Mouse (Mus musculus) neural tube, embryonic 11.5 days (tissue): Measurements from ENCODE around the gene Plekhm1. TPM values are rescaled to one million over a fixed set of nuclear protein-coding genes. Genes with fewer than 3 reads are reported as not detected.

Experiments used
- ATAC-seq: fragments of 200-750 bp; cut with Nextera tagmentation; 2 replicates; pipeline ENCODE4 v1.8.0; 2017; ENCODE audit warnings: moderate number of reproducible peaks, mild to moderate bottlenecking, moderate TSS enrichment, moderate library complexity; ENCODE audit not compliant: insufficient read depth, low FRiP score, low TSS enrichment
- DNase-seq: peaks from one replicate; pipeline ENCODE4 v3.0.0-alpha.2; 2015; ENCODE audit warnings: low spot score
- H3K27ac ChIP-seq: fragments of 300-500 bp; sonication (generic); 2 replicates; pipeline ENCODE4 v1.5.1; 2014; ENCODE audit warnings: low read depth, mild to moderate bottlenecking, low read length
- H3K27me3 ChIP-seq: fragments of 300-500 bp; sonication (generic); 2 replicates; pipeline ENCODE4 v1.6.1; 2014; ENCODE audit warnings: mild to moderate bottlenecking, low read length, mixed read lengths; ENCODE audit not compliant: control insufficient read depth, insufficient read depth
- H3K36me3 ChIP-seq: fragments of 300-500 bp; sonication (generic); 2 replicates; pipeline ENCODE4 v1.6.1; 2014; ENCODE audit warnings: mild to moderate bottlenecking, low read length, moderate library complexity, mixed read lengths; ENCODE audit not compliant: control insufficient read depth, insufficient read depth
- H3K4me1 ChIP-seq: fragments of 300-500 bp; sonication (generic); 2 replicates; pipeline ENCODE4 v1.6.1; 2014; ENCODE audit warnings: low read length, mixed read lengths; ENCODE audit not compliant: control insufficient read depth, insufficient read depth
- H3K4me2 ChIP-seq: fragments of 300-500 bp; sonication (generic); 2 replicates; pipeline ENCODE4 v1.6.1; 2014; ENCODE audit warnings: low read depth, mild to moderate bottlenecking, moderate library complexity
- H3K4me3 ChIP-seq: fragments of 300-500 bp; sonication (generic); 2 replicates; pipeline ENCODE4 v1.5.1; 2014; ENCODE audit warnings: low read depth, low read length
- H3K9ac ChIP-seq: fragments of 300-500 bp; sonication (generic); 2 replicates; pipeline ENCODE4 v1.6.1; 2014; ENCODE audit warnings: mild to moderate bottlenecking, low read length
- H3K9me3 ChIP-seq: fragments of 300-500 bp; sonication (generic); 2 replicates; pipeline ENCODE4 v1.6.1; 2016; ENCODE audit warnings: low read length; ENCODE audit not compliant: control insufficient read depth
- WGBS: fragments of 180-500 bp; shearing (Covaris S2); extraction: QIAGEN DNeasy Blood & Tissue Kit; methylation state at CpG from one replicate; pipeline ENCODE4 v1.1.7; 2014; 5-methylcytosine and 5-hydroxymethylcytosine counted together
- polyA plus RNA-seq: library from polyadenylated mRNA; unstranded; fragments of >200 nt; fragmentation: Nextera tagmentation; extraction: Ambion mirVana; gene quantifications from 2 replicates; pipeline ENCODE4 v1.2.1, GENCODE M21; 2014

Plekhm1 gene
- polyA plus RNA-seq, 1 experiment from 2014 or later: 10.5 TPM

GRCm38 (mm10) chr11:103355251-103355650 lies 57.2 kb downstream of the Plekhm1 start:
- ATAC-seq: no peak
- no peaks in the 10 kb centered on the region for H3K36me3 ChIP-seq
- H3K9me3 ChIP-seq: no peaks in the 10 kb centered on the region
- no peak overlapping the region for H3K4me3 ChIP-seq
- 23% methylated on average over 10 of the region's 11 CpGs for WGBS
- H3K4me2 ChIP-seq: no peak overlapping the region
- no peak for DNase-seq
- H3K27ac ChIP-seq: no peak overlapping the region
- H3K4me1 ChIP-seq: no peaks in the 10 kb centered on the region
- peaks cover 16% of the 10 kb centered on the region for H3K27me3 ChIP-seq
- no peak overlapping the region for H3K9ac ChIP-seq

- WGBS: 89% methylated on average over 3 of the region's 3 CpGs
- Histone ChIP-seq H3K27ac (no peak overlapping the region), H3K4me1 (no peaks in the 10 kb centered on the region), H3K27me3 (peaks cover 4% of the 10 kb centered on the region; the same call in 1 of the 2 replicates), H3K36me3 (no peaks in the 10 kb centered on the region), H3K9ac (no peak overlapping the region), H3K4me2 (no peak overlapping the region), H3K9me3 (no peaks in the 10 kb centered on the region), H3K4me3 (no peak overlapping the region)
- ATAC-seq: no peak
- no peak for DNase-seq
Measured at GRCm38 (mm10) chr11:103354033-103354432, 58.5 kb downstream of the Plekhm1 start.

GRCm38 (mm10) chr11:103352239-103352814 lies 60.2 kb downstream of the Plekhm1 start:
- no peak for DNase-seq
- H3K9me3 ChIP-seq: no peaks in the 10 kb centered on the region

GRCm38 (mm10) chr11:103350711-103351315 lies 61.7 kb downstream of the Plekhm1 start:
- no peak overlapping the region for H3K27ac ChIP-seq
- no peaks in the 10 kb centered on the region for H3K36me3 ChIP-seq
- H3K4me2 ChIP-seq: no peak overlapping the region
- H3K9me3 ChIP-seq: no peaks in the 10 kb centered on the region
- DNase-seq: no peak
- no peaks in the 10 kb centered on the region; the same call in 1 of the 2 replicates for H3K27me3 ChIP-seq
- H3K4me1 ChIP-seq: no peaks in the 10 kb centered on the region
- H3K4me3 ChIP-seq: no peak overlapping the region
- 90% methylated on average over 12 of the region's 12 CpGs for WGBS
- no peak for ATAC-seq
- H3K9ac ChIP-seq: no peak overlapping the region

More at GRCm38 (mm10) chr11:103352239-103352814, 60.2 kb downstream of the Plekhm1 start:
- H3K4me3 ChIP-seq: no peak overlapping the region
- WGBS: 83% methylated on average over 5 of the region's 5 CpGs
- no peaks in the 10 kb centered on the region for H3K4me1 ChIP-seq
- H3K27ac ChIP-seq: no peak overlapping the region
- no peak overlapping the region for H3K9ac ChIP-seq
- ATAC-seq: no peak
- no peak overlapping the region for H3K4me2 ChIP-seq
- no peaks in the 10 kb centered on the region; the same call in 1 of the 2 replicates for H3K27me3 ChIP-seq
- H3K36me3 ChIP-seq: no peaks in the 10 kb centered on the region

- no peak for ATAC-seq
- 75% methylated on average over 2 of the region's 2 CpGs for WGBS
- Histone ChIP-seq H3K4me2 (no peak overlapping the region), H3K36me3 (no peaks in the 10 kb centered on the region), H3K4me1 (no peaks in the 10 kb centered on the region), H3K27me3 (no peaks in the 10 kb centered on the region), H3K4me3 (no peak overlapping the region), H3K27ac (no peak overlapping the region), H3K9me3 (no peaks in the 10 kb centered on the region), H3K9ac (no peak overlapping the region)
- no peak for DNase-seq
Measured at GRCm38 (mm10) chr11:103349699-103350098, 62.8 kb downstream of the Plekhm1 start.

GRCm38 (mm10) chr11:103346657-103347056 lies 65.8 kb downstream of the Plekhm1 start:
- WGBS: 77% methylated on average over 5 of the region's 5 CpGs
- ATAC-seq: no peak

GRCm38 (mm10) chr11:103346236-103346635 lies 66.3 kb downstream of the Plekhm1 start:
- Histone ChIP-seq H3K9ac (no peak overlapping the region), H3K27me3 (no peaks in the 10 kb centered on the region), H3K4me2 (no peak overlapping the region), H3K36me3 (no peaks in the 10 kb centered on the region), H3K9me3 (no peaks in the 10 kb centered on the region), H3K27ac (no peak overlapping the region), H3K4me3 (no peak overlapping the region), H3K4me1 (no peaks in the 10 kb centered on the region)
- DNase-seq: no peak
- 76% methylated on average over 7 of the region's 7 CpGs for WGBS
- no peak for ATAC-seq

More at GRCm38 (mm10) chr11:103346657-103347056, 65.8 kb downstream of the Plekhm1 start:
- DNase-seq: no peak
- H3K27me3 ChIP-seq: no peaks in the 10 kb centered on the region
- H3K9ac ChIP-seq: no peak overlapping the region
- no peak overlapping the region for H3K4me2 ChIP-seq
- no peak overlapping the region for H3K27ac ChIP-seq
- no peaks in the 10 kb centered on the region for H3K9me3 ChIP-seq
- H3K36me3 ChIP-seq: no peaks in the 10 kb centered on the region
- no peaks in the 10 kb centered on the region for H3K4me1 ChIP-seq
- no peak overlapping the region for H3K4me3 ChIP-seq

- H3K9ac ChIP-seq: no peak overlapping the region
- no peak overlapping the region for H3K4me2 ChIP-seq
- ATAC-seq: no peak
- H3K36me3 ChIP-seq: no peaks in the 10 kb centered on the region
- no peaks in the 10 kb centered on the region for H3K4me1 ChIP-seq
- no peaks in the 10 kb centered on the region for H3K27me3 ChIP-seq
- DNase-seq: no peak
- no peak overlapping the region for H3K27ac ChIP-seq
- 81% methylated on average over 7 of the region's 7 CpGs for WGBS
- no peaks in the 10 kb centered on the region for H3K9me3 ChIP-seq
- no peak overlapping the region for H3K4me3 ChIP-seq
Measured at GRCm38 (mm10) chr11:103345408-103346091, 66.9 kb downstream of the Plekhm1 start.
